Mouse (Mus musculus): ENCODE data around the gene Gosr2.
A peak's percentile ranks its signal among the peaks of the same experiment; 100 is the strongest.

Gosr2 gene

DNA sequence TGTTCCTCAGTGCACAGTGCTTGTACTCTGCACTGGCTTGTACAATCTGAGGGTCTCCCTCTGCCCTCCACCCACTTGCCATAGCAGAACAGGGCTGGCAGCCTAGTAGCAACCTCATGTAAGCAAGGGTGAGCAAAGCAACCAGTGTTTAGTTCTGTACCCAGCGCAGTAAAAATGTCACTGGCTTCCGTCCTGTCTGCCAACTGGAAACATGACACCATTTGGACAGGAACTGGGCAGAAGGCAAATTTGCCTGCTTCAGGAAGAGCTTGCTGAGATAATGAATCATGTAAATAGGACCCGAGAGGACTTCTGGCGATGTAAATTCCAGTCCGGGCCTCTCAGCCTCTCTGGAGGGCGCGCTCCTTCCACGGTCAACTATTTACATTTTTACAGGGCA, 52.0 kb downstream of the Gosr2 start:
- peak; percentile 55 for DNase-seq

DNA sequence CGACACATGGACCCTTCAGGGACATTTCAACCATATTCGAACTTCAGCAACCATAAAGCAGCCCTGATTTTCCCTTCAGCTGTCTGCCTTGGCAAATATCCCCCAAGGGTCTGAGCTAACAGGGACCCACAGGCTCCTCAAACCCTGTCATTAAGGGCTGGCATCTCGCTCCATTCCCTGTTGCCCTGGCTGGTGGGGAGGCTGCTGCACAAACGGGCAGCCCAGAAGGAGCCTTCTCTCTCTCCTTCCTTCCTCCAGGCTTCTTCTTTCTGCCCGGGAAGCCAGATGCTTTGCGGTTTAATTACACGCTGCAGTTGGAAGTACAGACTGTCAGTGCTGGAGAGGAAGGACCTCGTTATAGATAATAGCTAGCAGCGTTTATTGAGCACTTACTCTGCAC, 54.5 kb downstream of the Gosr2 start:
- no peak for DNase-seq

DNA sequence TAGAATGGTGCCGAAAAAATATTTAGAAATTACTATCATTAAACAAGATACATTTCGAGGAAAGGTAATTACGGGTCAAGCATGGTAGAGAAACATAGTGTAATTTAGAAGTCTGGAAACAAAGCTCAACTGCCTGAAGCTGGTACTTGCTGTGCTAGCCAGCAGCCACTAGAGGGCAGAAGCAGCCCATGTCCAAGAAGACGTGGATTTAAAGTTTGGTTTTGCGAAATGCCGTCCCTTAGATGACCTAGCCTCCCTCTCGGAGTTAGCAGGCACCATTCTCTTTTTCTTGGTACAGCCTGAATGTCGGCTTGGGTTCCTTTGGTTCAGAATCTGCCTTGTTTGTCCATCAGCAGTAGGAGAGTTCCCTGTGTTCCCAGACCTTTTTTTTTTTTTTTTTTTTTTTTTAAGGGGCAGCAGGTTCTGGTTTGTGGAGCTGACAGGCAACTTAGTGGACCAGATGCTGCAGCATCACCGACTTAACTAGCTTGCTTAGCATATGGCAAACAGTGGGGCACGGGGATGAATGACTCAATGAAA, 58.2 kb downstream of the Gosr2 start:
- DNase-seq = no peak

DNA sequence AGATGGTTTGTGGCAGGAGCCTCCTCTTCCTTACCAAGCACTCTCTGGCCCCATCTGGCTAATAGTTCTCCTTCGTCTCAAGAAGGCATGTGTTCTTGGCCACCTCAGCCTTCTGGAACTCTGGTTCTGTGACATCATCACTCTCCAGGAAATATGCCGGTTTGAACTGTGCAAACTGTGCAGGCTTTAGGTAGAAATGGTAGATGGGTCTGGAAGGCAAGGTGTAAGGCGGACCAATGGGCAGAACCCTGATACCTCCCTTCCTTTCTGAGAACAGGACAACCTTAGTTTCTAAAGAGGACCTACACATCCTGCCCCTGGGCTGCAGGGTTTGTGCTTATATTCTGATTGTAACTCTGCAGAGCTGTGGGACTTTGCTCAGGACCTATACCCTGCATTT, 58.9 kb downstream of the Gosr2 start, which contains the start of gene Lyzl6:
Lyzl6 (minus strand) TSS at position 101 of the 400 bp plus-strand sequence.
- DNase-seq = no peak

DNA sequence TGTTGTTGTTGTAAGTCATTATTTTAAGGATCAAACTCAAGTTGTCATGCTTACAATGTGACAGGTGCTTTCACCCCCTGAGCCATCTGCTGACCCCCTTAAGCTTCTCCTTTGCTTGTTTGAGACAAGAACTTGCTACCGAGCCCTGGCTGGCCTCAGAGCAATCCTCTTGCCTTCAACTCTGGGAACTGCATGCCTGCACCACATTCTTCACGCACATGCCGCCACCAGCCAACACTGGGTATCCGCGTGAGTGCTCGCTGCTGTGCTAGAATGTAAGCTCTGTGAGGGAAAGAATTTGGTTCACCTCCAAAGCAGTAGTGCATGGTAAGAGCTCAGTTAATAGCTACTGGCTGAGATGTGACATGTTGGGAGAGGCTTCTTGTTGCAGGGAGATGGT, 61.4 kb downstream of the Gosr2 start:
- no peak for DNase-seq

DNA sequence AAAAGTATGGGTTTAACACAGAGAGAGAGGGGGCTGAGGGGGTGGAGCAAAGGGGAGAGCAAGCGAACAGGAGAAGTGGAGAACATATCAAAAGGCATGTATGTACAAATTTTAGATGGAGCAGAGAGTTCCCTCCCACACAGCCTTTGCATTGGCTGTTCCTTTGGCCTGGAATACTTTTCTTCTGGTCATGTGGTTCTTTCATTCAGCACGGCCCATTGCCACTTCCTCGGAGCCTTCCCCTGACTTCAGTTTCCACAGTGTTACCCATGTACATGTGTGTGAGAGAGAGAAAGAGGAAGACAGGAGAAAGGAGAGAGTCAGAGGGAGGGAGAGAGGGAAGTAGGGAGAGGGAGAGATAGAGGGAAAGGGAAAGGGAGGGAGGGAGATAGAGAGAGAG, 62.2 kb downstream of the Gosr2 start:
- no peak for DNase-seq

DNA sequence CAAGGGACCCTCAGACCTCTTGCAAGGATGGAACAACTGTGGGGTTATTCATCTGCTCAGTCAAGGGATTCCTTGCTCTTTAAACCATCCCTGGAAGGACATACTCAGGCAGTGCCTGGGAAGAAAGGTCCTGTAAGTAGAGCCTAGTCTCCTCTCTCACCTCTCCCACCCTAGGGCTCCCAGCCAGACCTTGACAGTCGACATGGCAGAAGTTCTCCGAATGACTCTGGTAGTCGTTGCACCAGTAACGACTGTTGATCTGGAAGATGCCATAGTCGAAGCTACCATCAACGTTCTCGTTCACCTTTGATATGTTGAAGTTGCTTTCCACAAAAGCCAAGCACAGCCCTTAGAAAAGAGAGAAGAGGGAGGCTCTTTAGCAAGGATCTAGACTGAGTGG, 62.9 kb downstream of the Gosr2 start:
- DNase-seq = no peak

DNA sequence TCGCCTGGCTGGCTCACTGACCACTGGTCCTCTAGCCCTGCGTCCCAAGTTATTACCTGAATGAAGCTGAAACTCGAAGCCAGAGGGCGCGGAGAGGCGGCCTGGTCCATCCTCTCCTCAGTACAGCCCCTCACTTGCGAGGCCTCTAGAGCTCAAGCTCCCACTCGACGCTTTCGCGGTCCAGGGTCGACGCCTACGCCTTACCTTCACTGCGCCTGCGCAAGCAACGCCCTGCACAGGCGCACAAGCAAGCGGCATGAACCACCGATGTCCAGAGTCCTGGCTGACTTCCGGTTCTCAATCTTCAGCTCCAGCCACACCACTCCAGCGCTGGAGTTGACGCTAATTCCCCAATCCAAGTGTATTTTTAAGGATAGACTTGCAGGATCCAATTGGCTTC, 70.2 kb downstream of the Gosr2 start:
- DNase-seq = no peak
